Mouse (Mus musculus) C2C12 (cell line): ENCODE data around the gene Slc35f4. TPM values are rescaled to one million over a fixed set of nuclear protein-coding genes. Genes with fewer than 3 reads are reported as not detected.

ENCODE experiments used
- H3K27me3 ChIP-seq: one replicate; pipeline ENCODE4 v1.6.1; 2011; ENCODE audit not compliant: control insufficient read depth, insufficient read depth, insufficient read length
- H3K36me3 ChIP-seq: one replicate; pipeline ENCODE4 v1.6.1; 2011; ENCODE audit not compliant: control insufficient read depth, insufficient read depth
- H3K4me3 ChIP-seq: one replicate; pipeline ENCODE4 v1.5.1; 2011; ENCODE audit warnings: mild to moderate bottlenecking, control low read depth; ENCODE audit not compliant: poor library complexity, insufficient read depth, severe bottlenecking
- H3K79me2 ChIP-seq: one replicate; pipeline ENCODE4 v1.6.1; 2011; ENCODE audit not compliant: control insufficient read depth, insufficient read depth
- H3K79me3 ChIP-seq: one replicate; pipeline ENCODE4 v1.6.1; 2011; ENCODE audit warnings: low read depth, control low read depth
- H3ac ChIP-seq: one replicate; pipeline ENCODE3; 2011; ENCODE audit warnings: low read depth; ENCODE audit not compliant: control insufficient read depth, insufficient read length
- CEBPB ChIP-seq: IDR thresholded peaks from one replicate; pipeline ENCODE4 v1.6.1; 2011; ENCODE audit warnings: low read depth, mild to moderate bottlenecking, control low read depth, moderate library complexity
- CTCF ChIP-seq: IDR thresholded peaks from one replicate; pipeline ENCODE4 v1.5.1; 2011; ENCODE audit not compliant: control insufficient read depth, insufficient read depth, insufficient read length
- FOSL1 ChIP-seq: IDR thresholded peaks from one replicate; pipeline ENCODE4 v1.8.0; 2011; ENCODE audit warnings: mild to moderate bottlenecking, low read length; ENCODE audit not compliant: poor library complexity, insufficient read depth, severe bottlenecking
- MAX ChIP-seq: IDR thresholded peaks from one replicate; pipeline ENCODE4 v1.6.1; 2011; ENCODE audit warnings: mild to moderate bottlenecking, control low read depth
- MYOD1 ChIP-seq: IDR thresholded peaks from one replicate; pipeline ENCODE4 v1.6.1; 2011; ENCODE audit warnings: low read depth; ENCODE audit not compliant: control insufficient read depth, insufficient read length
- MYOG ChIP-seq: IDR thresholded peaks from one replicate; pipeline ENCODE4 v1.6.1; 2011; ENCODE audit not compliant: control insufficient read depth, insufficient read length; ENCODE audit errors: extremely low read depth
- USF1 ChIP-seq: IDR thresholded peaks from one replicate; pipeline ENCODE4 v1.6.1; 2011; ENCODE audit warnings: low read depth, mild to moderate bottlenecking, control low read depth, moderate library complexity
- polyA plus RNA-seq: library from polyadenylated mRNA; unstranded; fragments of >200 nt; fragmentation: generic; extraction: Trizol; gene quantifications from one replicate; pipeline ENCODE4 v1.2.1, GENCODE M21; 2012; ENCODE audit warnings: missing spikeins

The Slc35f4 gene
- polyA plus RNA-seq, 1 experiment: not detected

DNA sequence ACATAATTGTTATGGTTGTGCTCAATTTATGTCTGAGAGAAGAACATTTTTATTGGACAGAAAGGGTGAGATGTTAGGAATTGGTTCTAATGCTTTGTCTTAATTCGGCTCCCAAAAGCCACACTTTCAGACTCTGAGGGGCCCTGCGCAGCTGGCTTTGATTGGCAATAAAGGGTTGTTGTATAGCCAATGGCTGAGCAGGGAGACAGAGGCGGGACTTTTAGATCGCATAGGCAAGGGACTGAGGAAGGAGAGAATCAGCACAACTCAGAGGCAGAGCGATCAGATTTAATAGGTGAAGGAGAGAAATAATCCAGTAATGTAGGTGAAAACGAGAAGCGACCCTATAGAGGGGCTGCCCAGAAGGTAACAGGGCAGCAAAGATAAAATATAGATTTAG, 79.4 kb downstream of the Slc35f4 start:
- no peaks in the 10 kb centered on the region for H3K79me3 ChIP-seq
- H3K27me3 ChIP-seq: no peaks in the 10 kb centered on the region
- H3ac ChIP-seq: no peak overlapping the region
- no peaks in the 10 kb centered on the region for H3K36me3 ChIP-seq
- H3K4me3 ChIP-seq: no peak overlapping the region
- TF ChIP-seq MAX (no peak), USF1 (no peak), FOSL1 (no peak), MYOG (no peak), MYOD1 (no peak), CEBPB (no peak), CTCF (no peak)
- no peaks in the 10 kb centered on the region for H3K79me2 ChIP-seq

DNA sequence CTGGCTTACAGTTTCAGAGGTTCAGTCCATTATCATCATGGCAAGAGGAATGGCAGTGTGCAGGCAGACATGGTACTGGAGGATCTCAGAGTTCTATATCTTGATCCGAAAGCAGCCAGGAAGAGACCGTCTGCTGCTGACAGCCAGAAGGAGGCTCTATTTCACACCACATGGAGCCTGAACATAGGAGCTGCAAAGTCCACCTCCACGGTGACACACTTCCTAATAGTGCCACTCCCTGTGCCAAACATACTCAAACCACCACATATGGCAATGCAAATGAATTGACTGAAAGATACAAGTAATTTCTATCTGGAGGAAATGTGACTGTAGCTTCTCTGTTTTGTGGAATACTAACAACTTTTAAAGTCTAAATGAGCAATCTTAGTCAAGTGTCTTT, 89.0 kb downstream of the Slc35f4 start:
- H3K4me3 ChIP-seq: no peak overlapping the region
- H3ac ChIP-seq: no peak overlapping the region
- no peaks in the 10 kb centered on the region for H3K79me2 ChIP-seq
- H3K36me3 ChIP-seq: no peaks in the 10 kb centered on the region
- H3K79me3 ChIP-seq: no peaks in the 10 kb centered on the region
- H3K27me3 ChIP-seq: no peaks in the 10 kb centered on the region
- TF ChIP-seq CTCF (no peak), USF1 (no peak), CEBPB (no peak), MYOG (no peak), FOSL1 (no peak)

DNA sequence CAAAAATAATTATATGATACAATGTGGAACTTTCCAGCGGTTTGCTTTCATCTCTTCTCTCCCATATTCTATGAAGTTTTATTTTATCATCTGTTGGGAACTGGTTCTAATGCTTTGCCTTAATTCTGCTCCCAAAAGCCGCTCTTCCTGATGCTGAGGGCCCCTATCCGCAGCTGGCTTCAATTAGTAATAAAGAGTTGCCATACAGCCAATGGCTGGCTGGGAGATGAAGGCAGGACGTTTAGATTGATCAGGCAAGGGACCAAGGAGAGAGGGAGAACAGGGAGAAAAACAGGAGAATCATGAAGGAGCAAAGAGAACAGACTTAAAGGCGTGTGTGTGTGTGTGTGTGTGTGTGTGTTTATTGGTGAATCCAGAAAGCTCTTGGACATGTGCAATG, 94.0 kb downstream of the Slc35f4 start:
- Histone ChIP-seq H3K36me3 (no peaks in the 10 kb centered on the region), H3K27me3 (no peaks in the 10 kb centered on the region), H3ac (no peak overlapping the region), H3K79me3 (no peaks in the 10 kb centered on the region), H3K4me3 (no peak overlapping the region), H3K79me2 (no peaks in the 10 kb centered on the region)
- no peak for TF ChIP-seq FOSL1

DNA sequence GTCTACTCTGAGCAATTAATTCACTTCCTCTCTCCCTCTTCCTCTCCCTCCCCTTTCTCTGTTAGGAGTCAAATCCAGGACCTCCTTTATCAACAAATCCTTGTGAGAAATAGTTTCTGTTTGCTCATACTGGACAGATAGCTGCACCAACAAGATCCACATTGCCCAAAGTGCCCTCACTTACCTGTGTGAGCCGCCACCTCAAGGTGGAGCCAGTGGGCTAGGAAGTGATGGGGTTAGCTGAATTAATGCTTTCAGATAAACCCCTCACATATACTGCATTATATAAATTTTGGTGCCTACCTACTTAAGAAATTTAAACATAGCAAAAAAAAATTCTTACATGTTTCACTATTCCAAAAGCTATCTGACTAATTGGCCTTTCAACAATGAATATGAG, 133.4 kb downstream of the Slc35f4 start:
- H3K36me3 ChIP-seq: no peaks in the 10 kb centered on the region
- no peak overlapping the region for H3K4me3 ChIP-seq
- H3ac ChIP-seq: no peak overlapping the region
- H3K79me2 ChIP-seq: no peaks in the 10 kb centered on the region
- H3K79me3 ChIP-seq: no peaks in the 10 kb centered on the region
- no peak for TF ChIP-seq MYOG
- TF ChIP-seq USF1: no peak
- no peak for TF ChIP-seq MYOD1
- TF ChIP-seq CEBPB: no peak
- TF ChIP-seq CTCF: no peak
- no peak for TF ChIP-seq FOSL1
- no peak for TF ChIP-seq MAX
- no peaks in the 10 kb centered on the region for H3K27me3 ChIP-seq

DNA sequence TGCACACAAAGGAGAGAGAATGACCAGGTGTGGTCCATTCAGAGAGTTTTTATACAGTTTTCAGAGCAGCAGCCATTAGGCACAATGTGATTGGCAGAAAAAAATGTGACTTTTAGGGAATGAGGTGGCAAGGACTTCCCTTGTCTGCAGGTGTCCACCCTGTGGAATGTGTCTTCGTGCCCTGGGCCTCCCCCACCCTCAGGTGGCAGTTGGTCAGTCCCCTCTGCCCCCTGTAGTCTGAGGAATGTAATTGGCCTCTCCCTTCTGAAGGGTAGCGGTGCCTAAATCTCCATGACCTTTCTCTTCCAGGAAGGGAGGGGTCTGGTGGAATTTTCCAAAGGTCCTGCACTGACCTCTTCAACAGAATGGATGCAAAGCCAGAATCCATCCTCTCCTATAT, 163.7 kb downstream of the Slc35f4 start:
- H3K4me3 ChIP-seq: no peak overlapping the region
- no peaks in the 10 kb centered on the region for H3K36me3 ChIP-seq
- H3ac ChIP-seq: no peak overlapping the region
- H3K27me3 ChIP-seq: no peaks in the 10 kb centered on the region
- H3K79me2 ChIP-seq: no peaks in the 10 kb centered on the region
- no peak for TF ChIP-seq MAX
- no peak for TF ChIP-seq MYOD1
- TF ChIP-seq CEBPB: no peak
- TF ChIP-seq MYOG: no peak
- TF ChIP-seq CTCF: no peak
- no peaks in the 10 kb centered on the region for H3K79me3 ChIP-seq

DNA sequence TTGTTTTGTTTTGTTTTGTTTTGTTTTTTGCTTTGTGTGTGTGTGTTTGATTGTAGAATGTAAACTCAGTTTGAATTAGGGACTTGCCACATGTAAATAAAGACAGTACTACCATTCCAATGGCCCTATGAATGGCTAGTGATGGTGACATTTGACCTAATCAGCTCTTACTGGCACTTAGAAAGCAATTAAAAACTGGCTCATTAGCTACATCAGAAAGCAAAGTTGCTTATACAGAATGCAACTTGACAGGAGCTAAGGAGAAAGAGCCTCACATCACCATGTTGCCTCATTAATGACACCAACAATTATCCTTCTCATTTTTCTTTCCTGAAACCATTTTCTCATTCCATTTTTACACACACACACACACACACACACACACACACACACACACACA, 170.3 kb downstream of the Slc35f4 start:
- TF ChIP-seq USF1 (no peak), FOSL1 (no peak), MYOG (no peak), MAX (no peak), CTCF (no peak), MYOD1 (no peak), CEBPB (no peak)
- Histone ChIP-seq H3K36me3 (no peaks in the 10 kb centered on the region), H3K79me3 (no peaks in the 10 kb centered on the region), H3K27me3 (no peaks in the 10 kb centered on the region), H3ac (no peak overlapping the region), H3K79me2 (no peaks in the 10 kb centered on the region), H3K4me3 (no peak overlapping the region)
